Mouse (Mus musculus): Measurements from ENCODE around the gene Olfr1000.
A peak's percentile ranks its signal among the peaks of the same experiment; 100 is the strongest.
"Not testable (repeated sequence)": the region's sequence is repeated elsewhere in the genome, so short reads cannot be mapped to it uniquely, and the experiment has no call there.

Olfr1000 gene

DNA sequence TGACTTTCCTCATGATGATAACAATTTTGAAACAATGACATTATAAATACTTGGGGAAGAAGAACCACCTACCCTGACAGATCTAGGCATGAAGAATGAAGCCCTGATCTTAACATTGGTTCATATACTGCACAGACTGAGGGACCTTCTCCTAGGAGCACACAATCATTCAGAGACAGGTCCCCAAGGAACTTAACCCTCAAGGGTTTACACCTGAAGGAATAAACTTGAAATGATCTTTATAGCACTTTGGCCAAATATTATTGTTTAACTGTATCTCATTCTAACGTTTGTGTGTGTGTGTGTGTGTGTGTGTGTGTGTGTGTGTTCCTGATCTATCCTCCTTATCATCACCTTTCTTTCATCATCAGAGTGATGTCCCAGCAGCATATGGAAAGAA, at the start of gene Olfr1000:
Gene Olfr1000 (minus strand): TSS at position 101 of the 400 bp plus-strand sequence.
- no peak for DNase-seq (ENCODE audit: low spot score)

DNA sequence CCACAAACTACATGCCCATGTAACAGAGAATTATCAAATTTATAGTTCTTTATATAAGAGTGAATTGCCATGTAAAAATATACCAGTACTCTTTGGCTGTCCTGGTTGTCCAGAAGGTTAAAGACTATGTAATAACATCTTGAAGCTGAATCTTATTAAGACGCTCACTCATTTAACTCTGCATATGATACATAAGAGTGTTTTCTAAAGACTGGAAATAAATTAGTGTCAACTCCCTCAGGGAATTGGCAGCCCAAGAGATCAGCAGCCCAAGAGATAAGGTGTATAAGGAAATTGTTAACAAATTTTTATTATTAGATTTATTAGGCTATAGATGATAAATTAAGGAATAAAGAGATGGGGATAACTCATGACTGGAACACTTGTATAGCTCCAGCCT, 38.9 kb upstream of the Olfr1000 start, which contains the start of gene Olfr1002:
Gene Olfr1002 (minus strand): TSS at position 101 of the 400 bp plus-strand sequence.
- DNase-seq (ENCODE audit: low spot score): no peak

- not testable (repeated sequence) for DNase-seq (ENCODE audit: low spot score)
Measured at GRCm38 (mm10) chr2:85588648-85589047, 23.1 kb downstream of the Olfr1000 start, which contains the start of gene Olfr998. Olfr998 (plus strand) TSS chr2:85588948.

GRCm38 (mm10) chr2:85578915-85579314, 32.8 kb downstream of the Olfr1000 start, which contains the start of gene Olfr996:
Olfr996 (plus strand) TSS chr2:85579215.
- DNase-seq (ENCODE audit: low spot score): no peak

DNA sequence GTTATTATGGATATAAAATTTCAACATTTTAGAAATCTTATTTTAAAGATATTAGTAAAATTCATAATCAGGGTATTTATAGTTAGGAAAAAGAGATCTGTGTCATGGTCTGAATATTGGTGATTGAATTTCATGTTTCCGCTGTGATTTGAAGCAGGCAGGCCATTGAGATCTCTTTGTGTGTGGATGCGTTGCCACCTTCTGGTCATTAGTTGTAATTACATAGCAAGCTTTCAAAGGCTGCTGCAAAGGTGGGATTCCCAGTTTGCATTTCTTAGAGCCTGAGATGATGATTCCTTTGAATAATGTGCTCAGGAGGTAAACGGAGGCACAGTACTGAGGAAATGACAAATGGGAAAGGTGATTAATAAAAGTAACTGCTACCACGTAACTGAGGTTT, 50.5 kb downstream of the Olfr1000 start:
- peak; percentile 73 for DNase-seq (ENCODE audit: low spot score)

DNA sequence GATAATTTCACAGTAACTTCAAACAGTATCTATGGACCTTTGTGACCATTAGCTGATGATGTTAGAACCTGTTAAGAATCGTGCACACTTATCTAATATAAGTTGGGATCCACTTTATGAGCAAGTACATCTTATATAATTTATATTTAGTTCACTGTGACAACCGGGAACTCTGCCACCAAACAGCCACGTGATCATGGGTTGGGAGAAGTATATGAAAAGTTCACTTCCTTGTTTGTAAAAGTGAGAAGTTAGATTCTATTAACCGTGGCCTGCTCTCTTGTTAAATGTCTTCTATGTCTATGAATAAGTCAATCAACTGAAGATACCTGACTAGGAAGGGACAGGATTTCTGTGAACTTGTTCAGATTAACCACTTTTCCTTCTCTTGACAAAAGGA, 51.5 kb downstream of the Olfr1000 start:
- no peak for DNase-seq (ENCODE audit: low spot score)

All from layer of hippocampus, adult 9-10 months (tissue).